Comparison of ENCODE assay signal across 10 mouse cellular contexts in genomic region chr6:146114731-146115302, GRCm38 (mm10).
DNase-seq lines count a peak whose midpoint lies in the region; ATAC-seq lines count a peak whose summit lies in the region.
"Had no signal": no experiment of that assay in that cellular context is flagged by ENCODE, and none has a peak within 500 bp of the region (broad histone marks: within the 10 kb centered on the region; RNA-seq: fewer than 3 reads in every experiment).

No protein-coding gene starts in this region.

- peak overlapping the region; percentile 24 for H3K9ac ChIP-seq in hindbrain, embryonic 11.5 days (ENCODE audit: low read depth, low read length)

- H3K4me3 ChIP-seq in hindbrain, embryonic 11.5 days (ENCODE audit: low read depth, low read length), result no peak overlapping the region

- H3K4me1 ChIP-seq in hindbrain, embryonic 11.5 days (replicated peaks; ENCODE audit: control insufficient read depth, insufficient read depth, low read length), result peaks cover 6% of the 10 kb centered on the region; the same call in 1 of the 2 replicates

- DNase-seq in T-cell, adult 2 months (ENCODE audit: low spot score), result peak; percentile 40
- peak; percentile 66 for DNase-seq in embryo, embryonic 10.5 days (ENCODE audit: low spot score)
- DNase-seq in hindbrain, embryonic 11.5 days (ENCODE audit: low spot score), result peak; percentile 50
- DNase-seq in naive thymus-derived CD4-positive, alpha-beta T cell, adult 2 months (ENCODE audit: low read depth), result peak; percentile 61
- DNase-seq in urinary bladder, postnatal 4 days (ENCODE audit: low spot score in 2 of 2), result no peak
- DNase-seq in left cerebral cortex, adult 18-20 months (ENCODE audit: low spot score in 2 of 2), result no peak
- no peak for DNase-seq in cerebellum, adult 9-10 months
- DNase-seq: kidney, adult 11 months; lung, postnatal 10 days; thymus, postnatal 4 days had no signal

- WGBS in hindbrain, embryonic 11.5 days, result 12% methylated on average over 12 of the region's 12 CpGs

- H3K27me3 ChIP-seq in hindbrain, embryonic 11.5 days (ENCODE audit: control insufficient read depth, insufficient read depth, low read length), result no peaks in the 10 kb centered on the region

- peak overlapping the region; percentile 67 for H3K27ac ChIP-seq in hindbrain, embryonic 11.5 days (ENCODE audit: low read depth, low read length)

- no peaks in the 10 kb centered on the region for H3K9me3 ChIP-seq in hindbrain, embryonic 11.5 days (ENCODE audit: control insufficient read depth, low read length)

- no peaks in the 10 kb centered on the region for H3K36me3 ChIP-seq in hindbrain, embryonic 11.5 days (ENCODE audit: control insufficient read depth, insufficient read depth, low read length)

- H3K4me2 ChIP-seq in hindbrain, embryonic 11.5 days (replicated peaks; ENCODE audit: low read depth, low read length), result no peak overlapping the region

- ATAC-seq in hindbrain, embryonic 11.5 days (ENCODE audit: low FRiP score), result peak; percentile 54

Comparison
In these comparisons a context has a peak if more than half of its experiments do, and no peak if none do; other contexts are left out.
1. DNase-seq: peak in T-cell, adult 2 months (single experiment), embryo, embryonic 10.5 days (single experiment), hindbrain, embryonic 11.5 days (single experiment) and naive thymus-derived CD4-positive, alpha-beta T cell, adult 2 months (single experiment); none in urinary bladder, postnatal 4 days (0 of 2), left cerebral cortex, adult 18-20 months (0 of 2) and cerebellum, adult 9-10 months (single experiment).